Mouse (Mus musculus) cerebellum, adult 9-11 months (tissue): ENCODE measurements around the gene Ddc.

Experiments
- DNase-seq: peaks from one replicate; pipeline ENCODE4 v3.0.0; 2022

The Ddc gene

DNA sequence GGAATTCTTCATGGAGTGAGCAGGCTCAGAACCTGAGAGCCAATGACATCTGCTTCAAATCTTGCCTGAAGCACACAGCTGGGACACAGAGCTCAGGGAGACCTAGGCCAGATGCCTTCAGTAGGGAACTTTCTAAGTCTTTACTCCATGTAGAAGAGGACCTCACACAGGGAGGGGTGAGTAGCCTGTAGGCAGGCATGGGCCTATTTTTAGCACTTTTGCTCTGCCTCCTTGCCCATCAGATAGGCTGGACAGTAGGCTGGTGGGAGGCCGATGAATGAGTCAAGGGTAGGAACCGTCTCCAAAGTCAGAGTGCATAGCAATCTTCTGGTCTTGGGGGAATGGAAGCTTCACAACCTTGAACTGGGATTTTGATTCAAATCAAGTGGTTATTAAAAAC lies 22.7 kb downstream of the Ddc start:
- no peak for DNase-seq

DNA sequence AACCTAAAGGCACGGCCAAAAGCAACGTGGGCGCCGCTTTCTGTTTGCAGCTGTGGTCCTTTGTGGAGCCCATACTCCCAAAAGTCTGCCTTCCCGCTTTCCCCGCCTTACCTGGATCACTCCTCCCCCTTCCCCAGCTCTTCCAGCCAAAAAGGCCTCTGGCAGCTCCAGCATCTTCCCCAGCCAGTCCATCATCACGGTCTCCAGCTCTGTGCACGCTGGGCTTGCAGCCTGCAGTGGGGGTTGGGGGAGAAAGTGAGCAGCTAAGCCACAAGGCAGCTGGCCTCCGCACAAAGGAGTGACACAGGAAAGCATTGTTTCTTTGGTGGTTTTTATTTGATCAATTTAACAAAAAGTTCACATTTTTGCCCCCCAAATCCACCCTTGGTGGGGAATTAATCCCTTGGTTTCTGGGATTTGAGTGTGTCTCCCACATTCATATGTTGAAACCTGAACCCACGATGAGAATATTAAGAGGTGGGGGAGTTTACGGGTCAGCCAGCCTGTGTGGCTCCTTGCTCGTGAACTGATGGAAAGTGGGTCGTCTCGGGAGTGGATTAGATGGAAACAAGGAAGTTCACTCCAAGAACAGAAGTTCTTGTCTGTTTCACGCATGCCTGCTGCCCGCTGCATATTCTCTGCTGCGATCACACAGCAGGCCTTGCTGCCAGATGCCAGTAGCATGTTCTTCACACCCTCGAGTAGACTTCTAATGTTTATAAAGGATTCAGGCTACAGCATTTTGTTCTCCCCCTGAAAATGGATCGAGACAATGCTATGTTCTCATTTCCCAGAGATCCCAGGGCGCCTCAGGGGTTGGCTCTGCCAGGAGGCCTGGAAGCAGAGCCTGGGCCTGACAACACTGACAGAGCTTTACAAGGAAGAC lies 24.7 kb downstream of the Ddc start:
- no peak for DNase-seq

DNA sequence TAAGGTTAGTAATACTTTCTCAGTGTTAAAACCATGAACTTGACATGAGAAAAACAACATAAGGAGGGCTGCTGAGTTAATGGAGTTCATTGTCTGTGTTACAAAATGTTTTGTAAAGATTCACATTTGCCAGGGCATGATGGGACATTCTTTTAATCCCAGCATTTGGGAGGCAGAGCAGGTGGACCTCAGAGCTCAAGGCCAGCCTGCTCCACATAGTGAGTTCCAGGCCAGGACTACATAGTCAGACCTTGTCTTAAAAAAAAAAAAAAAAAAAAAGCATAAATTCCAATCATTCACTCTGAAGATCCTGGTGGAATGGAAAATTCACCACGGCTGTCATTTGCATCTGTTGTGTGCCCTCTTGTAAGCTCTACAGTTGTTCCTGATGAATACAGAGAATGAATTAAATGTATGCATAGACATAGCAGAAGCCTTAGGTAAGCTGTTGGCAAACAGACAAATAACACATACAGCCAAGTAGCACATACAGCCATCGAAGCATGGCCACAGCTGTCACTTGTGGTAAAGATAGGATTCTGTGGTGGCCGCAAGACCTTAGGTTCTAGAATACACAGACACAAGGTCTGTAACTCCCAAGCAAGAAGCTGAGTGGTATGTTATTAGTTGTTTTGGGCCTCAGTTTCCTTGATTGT lies 25.7 kb downstream of the Ddc start:
- DNase-seq, result no peak

DNA sequence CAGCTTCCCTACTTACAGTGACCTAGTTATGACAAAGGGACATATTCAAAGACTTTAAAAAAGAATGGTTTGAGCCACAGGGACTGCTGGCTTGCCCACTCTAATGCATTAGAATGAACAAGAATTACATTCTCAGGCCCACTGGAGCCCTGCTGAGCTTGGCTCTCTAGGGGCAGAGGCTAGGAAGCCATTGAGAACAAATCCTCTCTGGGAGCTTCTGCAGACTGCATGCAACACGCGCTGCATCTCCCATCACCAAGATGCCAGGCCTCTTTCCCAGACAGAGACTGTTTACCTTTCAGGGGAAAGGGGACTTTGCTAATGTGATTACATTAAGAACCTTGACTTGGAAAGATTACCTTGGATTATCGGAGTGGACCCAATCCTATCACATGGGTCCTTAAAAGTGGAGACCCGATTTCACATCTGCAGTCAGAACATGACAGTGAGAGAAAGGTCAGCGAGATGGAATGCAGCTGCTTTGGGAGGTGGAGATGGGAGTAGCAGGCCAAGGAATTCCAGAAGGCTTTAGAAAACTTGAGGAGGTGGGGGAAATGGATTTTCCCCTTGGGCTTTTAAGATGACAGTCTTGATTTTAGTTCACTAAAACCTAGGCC lies 26.6 kb downstream of the Ddc start:
- DNase-seq, result no peak

DNA sequence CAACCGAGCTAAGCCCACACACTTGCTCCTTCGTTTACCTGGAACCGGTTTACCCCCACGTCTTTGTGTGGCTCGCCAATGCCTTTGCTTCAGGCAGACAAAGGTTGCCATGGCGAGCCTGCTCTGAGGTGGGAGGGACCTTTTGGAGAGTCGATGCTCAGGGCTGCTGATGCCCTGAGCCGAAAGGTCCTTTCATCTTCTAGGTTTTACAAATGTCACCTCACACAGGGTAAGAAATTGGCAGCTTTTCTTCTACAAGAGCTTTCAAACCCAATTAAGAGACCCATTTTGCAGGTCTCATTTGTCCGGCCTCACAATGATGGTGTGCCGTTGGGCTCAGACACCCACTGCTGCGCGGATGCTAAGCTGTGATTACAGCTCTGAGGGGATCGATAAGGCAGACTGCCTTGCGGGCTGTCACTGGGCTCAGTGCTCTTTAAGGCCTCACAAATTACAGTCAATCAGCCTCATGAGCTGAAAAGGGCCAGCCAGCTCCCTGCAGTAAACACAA lies 29.9 kb downstream of the Ddc start:
- no peak for DNase-seq

DNA sequence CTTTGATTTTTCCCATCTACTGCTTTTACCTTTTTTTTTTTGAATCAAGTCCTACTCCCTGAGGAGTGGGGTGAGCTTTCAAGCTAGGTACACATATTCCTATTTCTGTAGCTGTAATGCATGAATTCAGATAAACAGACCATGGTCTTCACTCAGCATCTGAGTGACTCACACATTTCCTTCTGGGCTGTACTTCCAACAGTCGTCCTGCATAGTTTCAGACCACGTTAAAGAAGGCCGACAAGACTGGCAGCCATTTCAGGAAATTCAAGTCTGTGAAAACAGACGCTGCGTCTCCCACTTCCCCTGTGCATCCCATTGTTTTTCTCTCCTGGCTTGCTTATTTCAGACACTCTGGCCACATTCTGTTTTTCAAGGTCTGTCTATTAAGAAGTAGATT lies 31.2 kb downstream of the Ddc start:
- no peak for DNase-seq

- DNase-seq, result no peak
Observed at GRCm38 (mm10) chr11:11865128-11865527, 32.8 kb downstream of the Ddc start.

GRCm38 (mm10) chr11:11864446-11865101 lies 33.4 kb downstream of the Ddc start:
- no peak for DNase-seq

GRCm38 (mm10) chr11:11862502-11862901 lies 35.4 kb downstream of the Ddc start:
- DNase-seq, result no peak

- DNase-seq, result no peak
Observed at GRCm38 (mm10) chr11:11856959-11857358, 41.0 kb downstream of the Ddc start.

GRCm38 (mm10) chr11:11855685-11856131 lies 42.2 kb downstream of the Ddc start:
- no peak for DNase-seq

DNA sequence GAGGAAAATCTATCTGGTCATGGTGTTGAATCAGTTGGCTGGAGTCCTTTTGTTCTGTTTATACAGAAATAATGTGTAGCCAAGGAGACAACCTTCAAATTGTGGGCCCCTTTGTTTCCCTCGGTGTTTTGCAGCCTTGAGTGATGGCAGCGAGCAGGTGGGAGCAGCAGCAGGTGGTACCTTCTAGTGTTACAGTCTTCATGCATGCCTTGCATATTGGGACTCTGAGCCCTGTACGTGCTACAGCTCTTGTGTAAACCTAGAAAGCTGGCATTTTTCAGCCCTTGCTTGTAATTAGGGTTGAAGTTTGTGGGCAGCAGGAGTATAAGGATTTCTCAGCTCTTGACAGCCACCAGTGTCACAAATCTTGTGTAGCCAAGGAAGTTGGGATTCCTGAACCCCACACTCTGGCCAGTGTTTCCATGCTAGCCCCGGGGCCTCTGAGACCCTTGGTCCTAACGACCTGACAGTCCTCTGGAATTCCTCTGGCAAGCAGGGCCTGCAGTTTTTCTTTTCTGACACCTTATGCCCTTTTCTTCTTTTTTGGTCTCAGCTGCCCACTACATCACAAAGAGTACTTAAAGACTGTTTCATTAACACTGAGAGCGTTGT lies 42.8 kb downstream of the Ddc start:
- no peak for DNase-seq

GRCm38 (mm10) chr11:11853731-11854461 lies 44.0 kb downstream of the Ddc start:
- no peak for DNase-seq

GRCm38 (mm10) chr11:11851957-11852505 lies 45.9 kb downstream of the Ddc start:
- no peak for DNase-seq

DNA sequence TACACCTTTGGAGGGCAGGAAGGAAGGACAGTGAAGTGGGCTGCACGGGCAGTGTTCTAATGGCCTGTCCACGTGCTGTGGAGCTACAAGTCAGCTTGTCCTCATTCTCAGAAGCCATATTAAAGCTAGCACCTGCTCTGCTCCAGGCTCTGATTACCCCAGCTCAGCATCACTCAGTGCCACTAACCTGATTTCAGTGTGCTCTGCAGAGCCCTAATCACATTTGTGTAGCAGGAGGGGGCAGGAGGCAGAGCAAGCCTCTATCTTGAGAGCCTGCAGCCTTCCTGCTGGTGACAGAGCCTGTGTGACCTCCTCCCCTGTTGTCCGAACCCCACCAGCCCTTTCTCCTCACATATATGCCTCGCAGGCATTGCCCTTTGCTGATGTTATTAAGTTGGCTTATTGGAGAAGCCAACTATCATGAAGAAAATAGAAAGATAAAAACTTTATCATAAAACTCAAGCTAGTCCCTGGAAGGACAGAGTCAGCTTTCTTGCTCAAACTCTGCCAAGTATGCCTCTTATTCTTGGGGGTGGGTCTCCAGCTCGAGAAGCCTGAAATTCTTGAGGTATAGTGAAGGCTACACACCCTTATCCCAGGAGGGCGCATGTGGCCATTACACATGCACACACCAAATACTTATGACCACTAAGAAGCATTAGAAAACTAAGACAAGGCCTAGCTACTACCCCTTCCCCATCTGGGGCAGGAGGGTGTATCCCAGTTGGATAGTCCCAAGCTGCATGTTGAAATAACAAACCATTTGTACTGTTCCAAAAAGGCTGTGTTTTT lies 47.3 kb downstream of the Ddc start:
- peak; percentile 32 for DNase-seq

DNA sequence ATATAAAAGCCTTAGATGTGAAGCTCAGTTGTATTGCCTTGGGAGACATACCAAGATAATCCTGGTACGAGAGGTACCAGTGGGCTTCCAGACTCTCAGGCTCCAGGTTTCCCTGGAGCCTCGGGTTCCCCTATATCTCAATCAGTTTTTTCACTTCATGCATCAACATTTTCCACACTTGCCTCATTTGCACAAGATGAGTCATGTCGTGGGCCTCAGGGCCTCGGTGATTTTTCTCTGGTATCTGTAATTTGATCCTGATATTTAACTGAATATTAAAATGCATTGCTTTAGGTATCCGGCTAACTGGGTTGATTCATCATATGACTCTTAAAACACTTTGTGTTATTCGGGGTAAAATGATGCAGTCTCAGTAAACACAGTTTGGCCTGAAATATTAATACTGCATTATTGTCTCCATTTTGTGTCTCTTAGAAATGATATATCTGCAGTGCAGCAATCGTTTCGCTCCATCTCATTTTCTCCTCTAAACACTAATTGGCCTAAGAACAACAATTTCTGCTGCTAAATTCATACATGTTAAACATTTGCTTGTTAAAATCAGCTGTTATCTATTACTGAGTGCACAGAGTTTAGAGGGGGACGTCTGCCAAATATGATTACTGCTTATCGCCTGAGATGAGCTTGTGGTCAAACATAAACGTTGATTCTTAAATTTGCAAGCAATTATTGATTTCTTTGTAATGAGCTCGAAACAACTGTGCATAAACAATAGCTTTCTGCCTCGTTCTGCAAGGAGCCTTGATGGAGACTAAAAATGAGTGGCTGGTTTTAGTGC lies 48.2 kb downstream of the Ddc start:
- DNase-seq, result no peak

DNA sequence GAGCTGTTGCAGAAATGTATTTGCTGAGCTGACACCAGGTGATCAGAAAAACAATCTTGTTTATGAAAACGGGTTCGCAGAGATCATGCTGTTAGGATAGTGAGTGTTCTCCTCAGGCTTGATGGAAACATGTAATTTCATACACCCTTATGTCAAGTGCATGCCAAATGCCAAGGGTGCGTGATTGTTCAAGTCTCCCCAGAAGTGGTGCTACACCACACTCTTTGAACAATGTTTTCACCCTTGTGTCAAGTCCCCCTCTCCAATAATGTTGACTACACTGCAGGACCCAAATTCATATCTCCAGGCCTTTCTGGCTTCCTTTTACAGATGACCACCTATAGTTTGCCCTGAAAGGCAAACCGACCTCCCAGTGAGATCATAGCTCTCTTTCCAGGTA lies 49.5 kb downstream of the Ddc start:
- DNase-seq, result no peak

DNA sequence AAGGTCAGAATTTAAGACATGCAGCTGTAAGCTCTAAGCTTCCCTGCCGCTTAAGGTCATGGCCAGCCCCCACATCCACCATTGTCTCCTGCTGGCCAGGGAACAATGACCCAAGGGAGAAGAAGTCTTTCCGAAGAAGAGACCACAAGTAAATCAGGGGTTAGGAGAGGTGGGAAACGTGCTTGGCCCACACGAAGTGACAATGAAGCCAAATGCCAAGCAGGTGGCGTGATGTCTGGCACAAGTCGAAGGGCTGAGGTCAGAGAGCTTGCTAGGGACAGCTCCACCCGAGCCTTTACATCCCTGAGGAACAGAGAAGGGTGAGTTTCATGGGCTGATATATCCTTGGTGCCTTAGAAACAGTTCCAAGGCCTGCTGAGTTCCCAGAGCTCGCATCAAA lies 52.9 kb downstream of the Ddc start:
- no peak for DNase-seq

DNA sequence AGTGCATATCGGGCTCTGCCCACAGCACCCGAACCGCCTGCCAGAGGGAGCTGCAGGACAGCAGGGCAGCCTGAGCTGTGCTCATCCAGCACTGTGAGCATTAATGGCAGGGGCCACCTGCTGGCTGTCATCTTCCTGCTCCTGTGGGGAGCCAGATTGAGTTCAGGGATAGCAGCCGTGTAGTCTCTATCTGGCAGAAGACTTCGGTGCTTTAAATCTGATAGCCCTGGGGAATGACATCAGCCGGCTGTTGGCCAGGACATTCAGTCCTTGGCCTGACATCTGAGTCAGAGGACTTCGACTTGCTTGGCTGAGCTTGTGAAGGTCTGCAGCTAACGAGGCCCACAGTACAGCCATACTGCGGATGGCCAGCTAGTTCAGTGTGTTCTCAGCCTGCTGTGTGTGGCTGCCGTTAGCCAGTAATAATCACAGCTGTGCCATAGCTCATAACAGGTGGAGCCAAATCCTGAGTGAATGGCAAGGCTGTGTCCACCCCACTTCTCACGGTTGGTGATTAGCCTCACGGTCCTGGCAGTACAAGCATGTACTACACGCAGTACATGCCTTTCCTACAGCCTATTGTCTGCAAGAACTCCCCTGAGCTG lies 53.5 kb downstream of the Ddc start:
- peak; percentile 57 for DNase-seq

DNA sequence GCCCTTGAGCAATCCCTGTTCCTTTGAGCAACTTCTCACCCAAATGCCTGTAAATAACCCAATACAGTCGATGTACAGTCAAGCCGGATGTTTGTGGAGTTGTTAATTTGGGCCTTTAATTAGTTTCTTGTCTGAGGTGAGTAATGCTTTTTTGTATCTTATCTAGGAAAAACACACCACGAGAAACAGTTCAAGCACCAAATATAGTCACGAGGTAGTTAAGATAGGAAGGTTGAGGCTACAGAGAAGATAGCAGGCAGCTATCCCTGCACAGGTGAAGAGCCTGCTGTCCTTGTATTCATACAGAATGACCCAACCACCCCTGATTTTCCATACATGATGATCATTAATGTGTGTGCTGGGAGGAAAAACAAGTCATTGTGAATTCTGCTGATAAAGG lies 56.4 kb downstream of the Ddc start:
- DNase-seq, result no peak
